Mouse (Mus musculus): ENCODE measurements around the gene Lingo1.

DNA sequence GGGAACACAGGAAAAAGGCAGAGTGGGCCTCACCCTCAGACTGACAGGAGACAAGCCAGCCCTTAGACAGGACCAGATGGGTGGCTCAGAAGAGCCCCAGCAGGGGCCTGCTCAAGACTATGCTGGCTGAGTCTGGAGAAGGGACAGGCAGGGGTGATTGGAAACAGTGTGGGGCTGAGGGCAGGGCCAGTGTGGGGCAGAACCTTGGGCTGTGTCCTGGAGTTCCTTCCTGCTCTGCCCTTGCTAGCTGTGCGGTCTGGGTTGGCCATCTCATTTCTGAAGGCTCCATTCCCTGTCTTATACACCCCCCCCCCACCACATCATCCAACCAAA, 109.2 kb downstream of the Lingo1 start:
- no peak for TF ChIP-seq E2F4 (IDR thresholded peaks at IDR 0.05; ENCODE audit: insufficient read depth)
- no peak for TF ChIP-seq CEBPB (IDR thresholded peaks at IDR 0.05; ENCODE audit: insufficient read depth, poor library complexity, severe bottlenecking)
- TF ChIP-seq POLR2AphosphoS2 (IDR thresholded peaks at IDR 0.05; ENCODE audit: insufficient read length, low read depth), result no peak
- TF ChIP-seq POLR2A (IDR thresholded peaks at IDR 0.05; ENCODE audit: insufficient read length, low read depth), result no peak
- no peak for TF ChIP-seq TCF3 (IDR thresholded peaks at IDR 0.05; ENCODE audit: insufficient read length, low read depth)
- no peak for TF ChIP-seq USF1 (IDR thresholded peaks at IDR 0.05; ENCODE audit: low read depth)
- no peak for TF ChIP-seq REST (IDR thresholded peaks at IDR 0.05; ENCODE audit: insufficient read depth, insufficient read length)
- no peak for TF ChIP-seq MYOD1 (IDR thresholded peaks at IDR 0.05; ENCODE audit: control insufficient read depth in 1 of 3, insufficient read length in 2 of 3, low read depth in 2 of 3)
- no peak for TF ChIP-seq MAX (IDR thresholded peaks at IDR 0.05; ENCODE audit: low read depth)
- TF ChIP-seq SRF (IDR thresholded peaks at IDR 0.05; ENCODE audit: control insufficient read depth, insufficient read length, low read depth), result no peak
- no peak for TF ChIP-seq TCF12 (IDR thresholded peaks at IDR 0.05; ENCODE audit: insufficient read depth, poor library complexity, severe bottlenecking)
- TF ChIP-seq MYOG (IDR thresholded peaks at IDR 0.05; ENCODE audit: control insufficient read depth in 1 of 3, insufficient read depth in 1 of 3, insufficient read length in 2 of 3, low read depth in 2 of 3), result no peak

All from myocyte (in vitro differentiated cells).